Mouse (Mus musculus): ENCODE measurements at regions not wholly inside any gene's neighbourhood (a gene's known extent, or its start where the extent isn't known, plus 50 kb on each side); places are given as distances from the start of the nearest gene placed in this dataset.

DNA sequence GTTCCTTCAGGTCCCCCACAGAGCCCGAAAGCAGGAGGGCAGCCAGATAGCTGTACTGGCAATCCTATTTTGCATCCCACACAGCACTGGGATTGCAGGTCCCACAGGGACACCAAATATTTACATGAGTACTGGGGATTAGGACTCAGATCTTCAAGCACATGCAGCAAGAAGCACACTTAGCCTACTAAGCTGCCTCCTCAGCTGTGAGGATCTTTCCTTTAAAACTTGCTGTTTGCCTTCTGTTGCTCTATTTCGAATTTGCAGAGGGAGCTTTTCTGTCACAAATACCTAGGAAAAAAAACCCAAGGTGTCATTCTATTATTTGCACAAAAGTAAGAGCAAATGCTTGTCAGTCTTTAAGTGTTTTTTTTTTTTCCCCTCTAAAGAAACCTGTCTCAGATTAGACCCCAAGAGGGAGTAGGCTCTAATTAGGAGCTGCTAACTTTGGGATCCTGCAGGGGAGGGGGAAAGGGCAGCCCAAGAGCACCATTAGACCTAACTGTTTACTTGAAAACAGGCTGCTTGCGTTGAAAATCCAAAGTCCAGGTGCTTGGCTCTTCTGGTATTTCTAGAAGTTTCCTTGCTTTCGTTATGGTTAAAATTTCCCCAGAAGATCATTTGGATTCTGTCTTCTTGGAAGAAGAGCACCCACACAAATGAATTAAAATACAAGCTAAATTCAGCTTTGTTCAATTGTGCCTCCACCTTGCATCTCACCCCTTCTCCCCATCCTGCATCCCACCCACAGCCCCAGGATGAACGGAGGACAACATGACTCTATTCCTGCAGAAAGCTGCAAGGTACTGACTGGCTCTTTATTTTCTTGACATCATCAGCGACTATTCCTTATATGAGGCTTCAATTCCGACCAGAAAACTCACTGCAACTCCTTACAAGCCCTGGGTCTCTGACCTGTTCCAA, 215.5 kb downstream of the Kcnj2 start:
- peak; percentile 59 for DNase-seq

DNA sequence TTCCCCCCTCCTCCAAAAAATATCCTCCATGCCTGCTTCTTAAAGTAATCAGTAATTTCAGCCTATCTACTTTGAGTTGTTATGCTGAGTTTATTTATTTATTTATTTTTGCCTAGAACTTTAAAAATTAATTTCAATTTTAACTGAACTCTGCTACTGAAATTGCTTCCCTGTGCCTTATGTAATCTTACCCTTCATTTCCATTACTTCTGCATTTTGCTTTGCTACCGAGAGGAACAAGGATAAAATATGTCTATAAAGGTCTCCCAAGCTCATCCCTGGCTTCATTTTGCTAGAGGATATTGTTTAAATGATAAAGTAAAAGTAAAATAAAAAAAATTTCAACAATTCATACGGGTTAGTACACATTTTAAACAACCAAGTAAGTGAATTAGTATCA, 216.3 kb downstream of the Kcnj2 start:
- DNase-seq: no peak

DNA sequence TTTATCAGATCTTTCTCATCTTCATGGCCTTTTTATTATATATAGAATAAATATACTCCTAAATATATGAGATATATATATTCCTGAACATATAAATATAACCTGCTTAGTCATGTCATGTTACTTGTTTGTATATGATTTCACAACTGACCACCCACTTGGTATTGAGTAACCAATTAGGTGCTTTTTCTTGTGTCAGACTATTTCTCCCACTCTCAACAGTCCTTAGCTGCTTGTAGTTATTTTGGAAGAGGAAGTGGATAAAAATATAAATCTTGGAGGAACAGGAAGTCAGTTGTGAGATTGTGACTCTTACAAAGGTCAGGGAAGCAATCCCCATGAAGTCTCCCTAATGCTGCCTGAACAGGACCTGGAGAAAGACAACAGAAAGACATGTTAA, 224.6 kb downstream of the Kcnj2 start:
- no peak for DNase-seq

DNA sequence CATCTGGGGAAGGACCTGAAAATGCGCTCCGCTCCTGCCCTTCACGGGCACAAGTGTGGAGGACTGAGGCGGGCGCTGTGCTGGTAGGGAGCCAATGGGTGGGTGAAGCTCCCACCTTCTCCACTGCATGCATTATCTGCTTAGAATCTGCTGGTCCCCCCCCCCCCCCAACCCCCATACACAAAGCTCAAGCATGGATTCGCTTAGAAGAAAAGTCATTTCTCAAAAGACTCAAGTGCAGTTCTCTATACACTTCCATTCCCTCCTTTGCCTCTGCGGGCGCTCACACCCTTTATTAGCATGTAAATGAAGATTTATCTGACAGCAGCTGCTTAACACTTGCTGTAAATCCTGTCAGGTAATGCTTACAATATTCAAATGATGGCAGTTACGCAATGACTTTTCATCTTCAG, 230.4 kb downstream of the Kcnj2 start:
- DNase-seq: peak; percentile 11

DNA sequence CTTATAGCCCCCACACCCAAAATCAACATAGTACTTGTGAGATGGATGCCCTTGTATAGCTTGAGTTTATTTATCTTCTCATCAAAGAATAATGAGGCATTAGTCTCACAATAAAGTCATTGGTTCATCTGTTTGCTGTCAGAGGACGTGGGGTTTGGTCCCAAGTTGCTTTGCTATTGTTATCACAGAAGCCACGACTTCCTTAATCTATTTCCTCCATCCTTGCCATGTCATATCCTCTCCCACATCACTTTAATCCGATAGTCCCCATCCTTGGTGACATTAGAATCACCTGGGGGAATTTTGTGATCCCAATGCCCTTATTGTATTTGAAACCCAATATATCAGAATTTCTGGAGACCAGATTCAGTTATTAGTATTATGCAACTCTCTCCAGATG, 246.8 kb downstream of the Kcnj2 start:
- DNase-seq: no peak

DNA sequence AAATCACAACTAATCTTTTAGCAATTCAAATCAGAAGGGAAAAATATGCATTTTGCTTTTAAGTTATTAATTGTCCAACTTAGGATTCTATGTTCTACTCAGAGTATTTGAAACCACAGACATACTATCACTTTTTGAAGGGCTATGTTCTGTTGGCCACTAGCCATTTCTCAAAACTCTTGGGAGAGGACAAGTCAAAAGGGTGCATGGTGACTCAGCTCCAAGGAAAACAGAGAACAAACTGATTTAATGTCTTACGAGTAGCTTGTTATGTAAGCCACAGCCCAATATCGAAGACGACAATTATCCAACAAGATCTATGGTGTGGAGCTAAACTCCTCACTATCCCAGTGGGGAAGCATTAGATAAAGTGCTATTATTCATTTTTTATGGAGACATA, 247.6 kb downstream of the Kcnj2 start:
- no peak for DNase-seq

DNA sequence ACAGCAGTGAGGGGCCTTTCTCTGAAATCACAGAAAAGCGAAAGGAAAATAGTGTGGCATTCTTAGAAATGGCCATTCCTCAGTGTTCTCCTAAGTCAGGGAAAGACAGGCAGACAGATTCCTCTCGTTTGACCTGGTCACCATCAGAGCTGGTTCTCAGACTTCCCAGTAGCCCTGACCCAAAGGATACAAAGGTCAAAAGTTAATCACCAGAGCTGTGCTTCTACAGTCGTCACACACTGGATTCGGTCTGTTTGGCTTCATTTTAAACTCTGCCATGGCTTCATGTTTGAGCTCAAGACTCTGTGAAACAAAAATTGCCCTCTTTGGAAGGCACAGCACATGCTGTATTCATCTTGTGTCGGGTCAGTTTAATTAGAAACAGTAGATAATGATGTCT, 255.6 kb downstream of the Kcnj2 start:
- no peak for DNase-seq

DNA sequence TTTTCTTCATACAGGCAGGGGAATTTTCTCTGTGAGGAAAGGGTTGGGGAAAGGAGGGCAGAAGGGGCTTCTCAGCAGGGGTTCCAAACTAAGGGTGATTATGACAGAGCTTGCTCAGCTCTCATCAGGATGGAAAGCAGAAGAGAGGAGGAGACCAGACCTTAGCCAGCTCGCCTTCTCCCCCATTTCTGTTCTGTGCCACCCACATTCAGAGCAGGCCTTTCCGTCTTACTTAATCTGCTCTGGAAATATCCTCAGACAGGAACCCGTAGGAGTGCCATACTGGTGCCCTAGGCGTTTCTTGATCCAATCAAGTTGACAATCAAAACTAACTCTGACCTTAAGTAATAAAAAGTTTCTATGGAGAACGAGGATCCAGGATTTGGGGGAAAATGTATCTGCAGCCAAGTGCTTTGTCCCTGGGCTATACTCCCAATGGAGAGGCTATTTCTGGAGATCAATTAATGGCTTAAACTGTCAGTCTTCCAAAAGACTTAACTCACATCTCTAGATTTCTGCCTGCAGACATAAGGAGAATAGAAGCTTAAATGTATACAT, 258.6 kb downstream of the Kcnj2 start:
- no peak for DNase-seq

DNA sequence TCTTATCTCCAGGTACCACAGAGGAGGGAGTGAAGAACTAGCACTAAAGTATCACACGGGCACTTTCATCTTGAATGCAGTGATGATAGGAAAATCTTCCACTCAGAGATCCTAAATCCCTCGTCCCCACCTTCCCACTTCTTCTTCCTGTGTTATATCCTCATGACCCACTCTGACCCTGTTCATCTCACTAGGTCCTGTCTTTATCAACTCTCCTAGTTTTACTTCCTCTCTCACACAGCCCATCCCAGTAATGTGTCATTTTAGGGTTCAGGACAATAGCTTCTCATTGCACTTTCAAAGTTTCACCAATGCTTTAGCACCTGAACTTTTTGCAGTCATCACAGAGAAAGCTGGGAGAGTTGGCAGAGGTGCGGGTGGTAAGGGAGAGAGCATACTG, 261.0 kb downstream of the Kcnj2 start:
- no peak for DNase-seq

DNA sequence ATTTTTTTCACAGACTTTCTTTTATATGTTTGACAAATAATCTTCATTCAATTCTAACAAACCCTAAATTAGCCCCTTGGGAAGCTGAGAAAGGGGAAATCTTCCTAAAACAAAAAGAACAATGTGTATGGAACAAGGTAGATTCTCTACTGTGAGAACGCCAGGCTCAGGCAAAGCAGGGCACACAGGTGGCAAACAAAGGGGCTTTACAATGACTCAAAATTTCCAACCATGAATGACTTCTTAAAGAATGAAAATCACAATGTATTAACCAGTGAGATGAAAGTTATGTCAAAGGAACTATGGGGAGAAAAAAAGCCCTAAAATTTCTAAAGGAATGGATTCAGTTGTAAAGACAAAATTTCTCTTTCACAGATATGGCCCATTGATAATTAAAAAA, 262.3 kb downstream of the Kcnj2 start:
- no peak for DNase-seq

DNA sequence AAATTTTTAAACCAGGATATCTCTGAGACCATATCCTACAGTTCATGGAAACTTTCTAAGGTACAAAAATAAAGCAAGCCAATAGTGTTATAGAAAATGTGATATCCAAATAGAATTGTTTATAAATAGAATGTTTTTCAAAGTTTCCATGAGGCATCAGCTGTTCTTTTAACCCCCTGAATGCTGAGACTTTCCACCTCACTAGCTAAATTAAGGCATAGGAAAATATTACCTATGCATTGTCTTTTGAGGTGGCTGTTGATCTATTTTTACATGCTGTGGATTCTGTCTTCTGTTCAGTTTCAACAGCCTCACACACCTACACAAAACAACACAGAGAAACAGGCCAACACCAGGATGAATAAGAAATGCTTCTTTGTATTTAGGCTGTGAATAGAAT, 265.6 kb downstream of the Kcnj2 start:
- DNase-seq: no peak

DNA sequence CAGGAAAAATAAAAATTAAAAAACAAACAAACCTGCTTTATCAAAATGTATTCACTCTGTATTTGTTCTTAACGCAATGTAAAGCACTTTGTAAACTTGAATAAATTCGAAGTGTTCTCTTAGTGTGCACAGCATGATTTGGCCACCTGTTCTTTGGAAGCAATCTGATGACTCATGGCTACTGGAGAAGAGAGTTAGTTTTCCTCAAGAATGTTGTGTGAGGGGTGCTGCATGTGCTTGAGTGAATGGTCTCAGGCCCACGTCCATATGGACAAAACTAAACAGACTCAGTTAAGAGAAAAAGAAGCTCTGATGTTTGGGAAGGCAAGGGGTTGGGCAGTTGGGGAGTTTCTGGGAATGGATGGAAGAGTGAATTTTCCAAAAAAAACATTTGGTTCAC, 267.1 kb downstream of the Kcnj2 start:
- DNase-seq: peak; percentile 15

DNA sequence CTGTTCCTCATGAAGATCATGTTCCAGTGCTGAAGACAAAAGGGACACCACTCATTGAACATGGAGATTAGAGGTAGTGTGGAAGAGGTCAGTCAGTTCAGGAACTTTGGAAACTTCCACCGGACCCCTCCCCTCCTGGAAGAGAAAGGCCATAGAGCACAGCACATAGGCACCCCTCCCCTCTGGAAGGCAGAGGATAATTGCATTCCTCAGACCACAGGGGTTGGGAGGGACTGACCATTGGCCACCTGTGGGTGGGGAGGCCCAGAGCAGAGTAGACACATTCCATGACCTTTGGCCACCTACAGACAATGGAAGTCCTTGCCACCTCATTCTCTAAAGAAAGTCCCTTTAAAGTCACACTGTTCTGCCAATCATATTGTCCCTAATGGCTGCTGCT, 281.6 kb downstream of the Kcnj2 start:
- no peak for DNase-seq

DNA sequence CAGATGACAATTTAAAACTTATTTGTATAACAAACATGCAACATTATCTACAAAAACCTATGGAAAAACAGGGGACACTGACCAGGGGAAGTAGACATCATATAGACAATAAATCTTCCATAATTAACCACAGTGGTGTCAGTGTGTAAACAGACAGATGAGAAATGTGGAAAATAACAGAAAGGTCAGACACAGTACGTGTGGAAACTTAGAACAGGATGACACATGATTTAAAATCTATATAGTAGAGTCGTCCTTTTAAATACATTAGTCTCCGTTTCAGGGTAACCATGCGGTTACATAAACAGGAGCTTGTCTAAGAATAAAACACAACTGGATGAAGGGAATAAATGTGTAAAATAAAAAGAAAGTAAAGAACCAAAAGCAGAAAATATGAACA, 284.1 kb downstream of the Kcnj2 start:
- DNase-seq: no peak

DNA sequence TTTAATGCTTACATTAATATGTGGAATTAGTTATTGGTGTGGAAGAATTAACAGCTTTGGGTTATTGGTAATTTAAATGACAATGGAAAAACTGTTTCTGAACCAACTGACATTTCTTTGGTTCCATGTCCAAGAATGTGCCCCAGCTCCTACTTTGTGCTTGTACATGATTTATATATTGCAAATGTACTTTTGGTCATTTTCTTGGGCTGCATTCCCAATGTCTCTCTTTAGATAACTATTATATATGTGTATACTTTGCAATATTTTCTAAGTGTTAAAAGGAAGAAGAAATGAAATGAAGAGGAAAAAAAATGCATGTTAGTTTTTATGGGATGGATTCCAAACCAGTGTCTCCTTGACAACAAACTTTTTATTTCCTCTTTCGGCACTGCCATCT, 297.4 kb downstream of the Kcnj2 start:
- no peak for DNase-seq

DNA sequence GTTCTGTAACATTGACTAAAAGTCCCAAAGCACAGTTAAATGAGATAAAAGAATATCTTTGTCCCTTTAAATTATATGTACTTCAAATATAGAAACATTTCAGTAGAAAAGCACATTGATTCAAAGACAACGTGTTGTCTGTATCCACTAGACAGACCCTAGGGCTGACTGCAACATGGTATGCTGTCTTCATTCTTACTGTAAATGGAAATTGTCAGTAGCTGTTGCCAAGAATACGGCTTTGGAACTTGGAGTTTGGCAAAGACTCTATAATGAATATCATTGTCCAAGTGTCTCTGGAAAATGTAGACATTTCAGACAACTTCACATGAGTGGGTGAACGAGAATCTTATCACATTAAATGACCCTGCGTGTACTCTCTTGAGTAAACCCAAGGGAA, 311.2 kb downstream of the Kcnj2 start:
- no peak for DNase-seq

DNA sequence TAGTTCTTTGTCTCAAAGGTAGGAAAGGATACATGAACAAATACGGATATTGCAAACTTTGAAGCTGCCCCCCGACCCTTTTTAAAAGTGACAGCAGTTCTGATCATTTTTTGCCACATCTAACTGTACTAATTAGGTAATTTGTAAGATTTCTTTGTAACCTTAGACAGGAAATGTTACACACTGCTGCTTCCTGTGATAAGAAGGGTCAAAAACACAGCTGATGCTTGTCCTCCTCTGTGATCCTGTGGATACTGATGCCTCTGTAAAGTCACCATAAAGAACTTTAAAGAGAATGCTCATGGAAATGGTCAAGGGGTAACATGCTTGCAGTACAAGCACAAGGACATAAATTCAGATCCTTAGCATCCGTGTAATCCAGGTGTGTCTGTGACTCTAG, 313.9 kb downstream of the Kcnj2 start:
- no peak for DNase-seq

DNA sequence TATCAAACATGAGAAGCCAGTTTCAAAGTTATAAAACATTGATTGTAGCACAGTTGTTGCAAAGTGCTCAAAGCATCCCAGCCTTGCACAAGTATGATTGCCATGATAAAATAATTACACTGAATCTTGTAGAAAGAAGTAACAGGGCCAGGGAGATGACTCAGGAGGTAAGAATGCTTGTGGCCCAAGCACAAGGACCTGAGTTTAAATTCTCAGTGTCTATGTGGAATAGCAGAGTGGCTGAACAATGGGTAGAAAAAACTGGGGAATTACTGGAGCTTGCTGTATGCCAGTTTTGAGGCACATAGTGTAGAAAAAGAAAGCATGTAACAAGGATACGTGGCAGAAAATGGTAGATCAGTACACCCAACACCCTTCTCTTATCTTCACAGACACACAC, 332.7 kb downstream of the Kcnj2 start:
- DNase-seq: no peak

DNA sequence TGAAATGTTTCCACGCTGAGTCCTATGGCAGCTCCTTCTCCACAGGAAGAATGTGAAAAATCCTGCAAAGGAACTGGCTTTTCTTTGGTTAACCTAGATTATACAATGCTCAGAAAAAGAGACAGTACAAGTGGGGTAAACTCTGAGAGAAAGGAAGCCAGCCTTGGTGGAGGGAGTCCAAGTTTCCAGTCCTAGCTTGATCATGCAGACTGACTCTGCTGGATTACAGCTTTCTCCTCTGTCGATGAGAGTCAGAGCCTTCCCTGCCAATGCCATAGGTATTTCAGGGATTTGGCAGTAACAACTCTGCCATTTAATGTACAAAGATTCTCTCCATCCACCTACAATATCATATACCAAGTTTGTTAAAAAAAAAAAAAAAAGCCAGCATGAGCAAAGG, 343.3 kb downstream of the Kcnj2 start:
- DNase-seq: peak; percentile 12

DNA sequence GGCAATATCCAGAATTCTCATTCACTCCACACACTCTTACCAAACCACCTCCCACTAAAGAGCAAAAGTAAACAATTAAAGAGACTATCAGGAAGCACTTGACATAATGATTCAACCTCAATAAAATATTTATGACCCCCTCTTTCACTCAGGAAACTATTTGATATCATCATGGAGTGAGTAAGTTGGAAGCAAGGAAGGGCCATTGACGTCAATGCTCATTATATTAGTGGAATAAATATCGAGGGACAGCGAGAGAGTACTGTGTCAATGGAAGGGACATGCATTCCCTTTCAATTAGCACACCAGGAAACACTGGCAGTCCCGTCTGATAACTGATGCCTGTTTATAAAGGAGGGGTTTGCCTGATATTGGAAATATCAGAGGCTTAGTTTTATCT, 358.9 kb downstream of the Kcnj2 start:
- no peak for DNase-seq

DNA sequence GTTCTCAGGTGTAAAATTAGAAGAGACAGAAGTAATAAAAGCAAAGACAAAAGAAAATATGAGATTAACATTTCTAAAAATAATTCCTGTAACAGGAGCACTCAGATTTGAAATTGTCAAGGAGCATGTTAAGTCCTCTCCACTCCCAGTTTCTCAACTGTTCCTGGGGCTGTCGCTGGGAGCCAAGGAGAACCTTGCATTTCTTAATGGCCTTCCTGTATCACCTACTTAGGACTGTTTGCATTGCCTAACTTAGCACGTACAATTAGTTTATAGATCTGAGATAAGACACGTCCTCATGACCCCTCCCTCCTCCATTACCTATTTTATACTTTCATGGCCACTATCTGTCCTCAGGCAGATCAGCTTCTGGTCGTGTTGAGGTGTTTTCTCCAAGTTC, 360.8 kb downstream of the Kcnj2 start:
- DNase-seq: no peak

DNA sequence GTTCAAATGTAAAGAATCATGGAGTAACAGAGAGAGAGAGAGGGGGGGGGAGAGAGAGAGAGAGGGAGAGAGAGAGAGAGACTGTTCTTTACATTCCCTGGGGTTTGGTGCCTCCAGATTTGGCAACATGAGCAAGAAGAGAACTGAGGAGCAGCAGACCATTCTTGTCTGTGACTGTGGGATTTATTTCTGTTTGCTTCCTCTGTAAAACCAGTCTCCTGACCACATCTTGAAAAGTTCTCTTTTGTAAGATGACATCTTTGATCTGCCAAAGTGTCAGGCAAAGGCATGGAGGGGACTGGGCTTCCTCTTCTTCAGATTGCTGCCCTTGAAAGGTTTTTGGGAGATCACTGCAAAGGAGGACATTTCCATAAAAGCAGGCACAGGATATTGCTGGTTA, 376.3 kb downstream of the Kcnj2 start:
- DNase-seq: no peak

DNA sequence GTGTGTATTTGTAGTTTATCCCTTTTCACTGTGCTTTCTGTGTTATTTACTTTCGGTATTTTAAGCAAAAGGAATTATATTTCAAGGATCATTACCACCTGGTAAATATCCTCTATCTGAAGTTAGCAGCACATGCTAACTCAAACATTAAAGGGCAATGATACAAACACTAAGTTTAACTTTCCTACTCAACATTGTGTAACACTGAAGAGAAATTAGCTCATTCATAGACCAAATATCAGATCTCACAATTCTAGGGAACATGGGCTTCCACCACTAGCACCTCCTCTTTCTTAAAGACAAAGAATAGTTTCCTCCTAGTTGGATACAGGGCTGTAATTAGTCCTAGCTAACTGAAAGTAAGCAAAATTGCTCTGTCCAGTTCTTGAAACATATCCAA, 377.4 kb downstream of the Kcnj2 start:
- DNase-seq: no peak

DNA sequence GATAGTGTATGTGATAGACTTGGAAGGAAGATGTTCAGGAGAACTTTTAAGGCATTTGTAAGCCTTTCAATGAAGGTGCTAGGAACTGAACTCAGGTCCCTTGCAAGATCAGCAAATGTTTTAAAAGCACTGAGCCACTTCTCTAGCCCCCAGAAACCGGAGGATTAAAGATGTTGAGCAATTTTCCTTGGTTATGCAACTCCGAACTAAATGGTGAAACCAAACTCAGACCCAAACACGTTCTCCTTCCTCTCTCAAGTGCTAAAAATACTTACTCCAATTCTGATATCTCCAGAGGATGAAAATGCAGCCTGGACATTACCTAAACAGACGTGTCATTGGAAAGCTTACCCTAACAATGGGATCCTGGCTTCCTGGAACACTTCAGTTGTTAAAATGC, 378.8 kb downstream of the Kcnj2 start:
- DNase-seq: no peak

DNA sequence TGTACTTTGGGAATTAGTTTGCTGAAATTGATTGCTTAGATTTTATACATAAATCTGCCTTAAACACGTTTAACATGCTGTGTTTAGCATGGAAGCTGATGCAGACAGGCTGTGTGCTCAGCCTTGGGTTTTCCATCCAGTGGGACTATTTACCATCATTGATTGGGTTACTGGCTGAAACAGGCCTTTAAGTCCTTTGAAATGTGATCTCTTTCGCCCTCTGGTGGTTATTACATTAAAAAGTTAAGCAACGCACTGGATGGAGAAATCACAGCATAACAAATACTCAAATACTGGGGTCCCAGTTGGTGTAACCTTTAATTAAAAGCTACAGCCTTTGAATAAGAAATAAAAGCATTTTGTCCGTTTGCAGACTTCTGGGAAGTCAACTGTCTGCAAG, 379.8 kb downstream of the Kcnj2 start:
- DNase-seq: no peak
